Mouse (Mus musculus): ENCODE data around the gene Zc3hav1l. TPM values are rescaled to one million over a fixed set of nuclear protein-coding genes. Genes with fewer than 3 reads are reported as not detected.

Zc3hav1l gene
- total RNA-seq, 2 experiments from 2014 or later: 0.49 to 0.59 TPM

- intact Hi-C loops (cut with DNase I): no loop called here
- DNase-seq: no peak
Observed at GRCm38 (mm10) chr6:38292871-38293646, 6.0 kb downstream of the Zc3hav1l start.

GRCm38 (mm10) chr6:38284422-38284821 lies 14.6 kb downstream of the Zc3hav1l start:
- intact Hi-C loops (cut with DNase I): no loop called here
- DNase-seq: no peak

GRCm38 (mm10) chr6:38264466-38264865 lies 34.6 kb downstream of the Zc3hav1l start:
- no peak for DNase-seq
- intact Hi-C loops (cut with DNase I): no loop called here

GRCm38 (mm10) chr6:38263393-38264159 lies 35.5 kb downstream of the Zc3hav1l start:
- intact Hi-C loops (cut with DNase I): no loop called here
- no peak for DNase-seq

GRCm38 (mm10) chr6:38261877-38262276 lies 37.2 kb downstream of the Zc3hav1l start:
- intact Hi-C loops (cut with DNase I): no loop called here
- no peak for DNase-seq

- intact Hi-C loops (cut with DNase I): no loop called here
- no peak for DNase-seq
Observed at GRCm38 (mm10) chr6:38257506-38257905, 41.6 kb downstream of the Zc3hav1l start.

GRCm38 (mm10) chr6:38256793-38257192 lies 42.3 kb downstream of the Zc3hav1l start:
- DNase-seq: no peak
- intact Hi-C loops (cut with DNase I): no loop called here

- intact Hi-C loops (cut with DNase I): no loop called here
- no peak for DNase-seq
Observed at GRCm38 (mm10) chr6:38255794-38256193, 43.3 kb downstream of the Zc3hav1l start.

- intact Hi-C loops (cut with DNase I): loop anchor here (5.0 kb wide), 1 partner anchor 92 kb away; no protein-coding TSS in a partner anchor
- DNase-seq: peak; percentile 52 to 73
Observed at GRCm38 (mm10) chr6:38253736-38254641, 45.1 kb downstream of the Zc3hav1l start, which contains the start of gene D630045J12Rik. Gene D630045J12Rik (minus strand): TSS chr6:38254009.

- intact Hi-C loops (cut with DNase I): loop anchor here (5.0 kb wide), 1 partner anchor 91 kb away; no protein-coding TSS in a partner anchor
- no peak for DNase-seq
Observed at GRCm38 (mm10) chr6:38252766-38253735, 46.0 kb downstream of the Zc3hav1l start.

GRCm38 (mm10) chr6:38252139-38252538 lies 46.9 kb downstream of the Zc3hav1l start:
- no peak for DNase-seq
- intact Hi-C loops (cut with DNase I): loop anchor here (5.0 kb wide), 1 partner anchor 90 kb away; no protein-coding TSS in a partner anchor

GRCm38 (mm10) chr6:38251464-38251863 lies 47.6 kb downstream of the Zc3hav1l start:
- DNase-seq: no peak
- intact Hi-C loops (cut with DNase I): loop anchor here (5.0 kb wide), 1 partner anchor 89 kb away; no protein-coding TSS in a partner anchor

GRCm38 (mm10) chr6:38247362-38247761 lies 51.7 kb downstream of the Zc3hav1l start:
- intact Hi-C loops (cut with DNase I): no loop called here

GRCm38 (mm10) chr6:38244806-38245205 lies 54.3 kb downstream of the Zc3hav1l start:
- no peak for DNase-seq
- intact Hi-C loops (cut with DNase I): no loop called here

More at GRCm38 (mm10) chr6:38247362-38247761, 51.7 kb downstream of the Zc3hav1l start:
- no peak for DNase-seq

- DNase-seq: no peak
- intact Hi-C loops (cut with DNase I): no loop called here
Observed at GRCm38 (mm10) chr6:38244167-38244566, 54.9 kb downstream of the Zc3hav1l start.

GRCm38 (mm10) chr6:38242833-38243232 lies 56.2 kb downstream of the Zc3hav1l start:
- no peak for DNase-seq
- intact Hi-C loops (cut with DNase I): no loop called here

GRCm38 (mm10) chr6:38242295-38242830 lies 56.7 kb downstream of the Zc3hav1l start:
- intact Hi-C loops (cut with DNase I): no loop called here
- no peak for DNase-seq

GRCm38 (mm10) chr6:38241508-38241907 lies 57.6 kb downstream of the Zc3hav1l start:
- intact Hi-C loops (cut with DNase I): no loop called here
- DNase-seq: no peak

GRCm38 (mm10) chr6:38240618-38241017 lies 58.4 kb downstream of the Zc3hav1l start:
- intact Hi-C loops (cut with DNase I): no loop called here

More at GRCm38 (mm10) chr6:38240618-38241017, 58.4 kb downstream of the Zc3hav1l start:
- DNase-seq: no peak

All from gastrocnemius, postnatal 36 days (tissue).